ENCODE assay signal across 8 mouse cellular contexts in the genomic region with DNA sequence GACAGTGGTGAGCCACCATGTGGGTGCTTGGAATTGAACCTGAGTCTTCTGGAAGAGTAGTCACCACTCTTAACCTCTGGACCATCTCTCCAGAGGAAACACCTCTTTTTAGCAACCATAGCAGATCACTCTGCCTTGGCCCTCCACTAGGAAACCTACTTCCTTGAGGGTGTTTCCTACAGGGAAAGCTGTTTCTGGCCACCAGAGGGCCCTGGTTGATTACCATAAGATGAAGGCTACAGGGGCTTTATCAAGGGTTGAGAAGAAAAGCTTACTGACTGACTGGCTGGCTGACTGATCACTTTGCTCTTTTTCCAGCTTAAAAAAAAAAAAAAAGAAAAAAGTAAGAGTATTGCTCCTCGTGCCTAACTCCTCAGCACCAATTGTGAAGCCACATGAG. TPM values are rescaled to one million over a fixed set of nuclear protein-coding genes. Genes with fewer than 3 reads are reported as not detected.
DNase-seq lines count a peak whose midpoint lies in the region; ATAC-seq and TF ChIP-seq lines count a peak whose summit lies in the region.

No protein-coding gene starts in this region.

- H3K4me1 ChIP-seq in ES-E14 (ENCODE audit: control insufficient read depth in 2 of 2, insufficient read depth in 2 of 2, low read length in 2 of 2, poor library complexity in 1 of 2): no peaks in the 10 kb centered on the region
- H3K4me1 ChIP-seq in forebrain, embryonic 12.5 days: 0 out of 2 replicates have a peak, but pooled peaks cover 3% of the 10 kb centered on the region
- no peaks in the 10 kb centered on the region for H3K4me1 ChIP-seq in lung, adult 2 months (ENCODE audit: control insufficient read depth, insufficient read depth, low read length)

- 0 out of 2 replicates have a peak, but pooled peaks have one; percentile 63 for ATAC-seq in forebrain, embryonic 12.5 days (ENCODE audit: low FRiP score)

- H3K27me3 ChIP-seq in forebrain, embryonic 12.5 days: no peaks in the 10 kb centered on the region

- TF ChIP-seq POLR2A in brain, embryonic 14.5 days (IDR thresholded peaks at IDR 0.05; ENCODE audit: borderline replicate concordance, extremely low read depth, insufficient read depth, insufficient read length, poor library complexity, severe bottlenecking): no peak
- no peak for TF ChIP-seq POLR2A in lung, adult 2 months (IDR thresholded peaks at IDR 0.05; ENCODE audit: borderline replicate concordance, extremely low read depth, low read depth, low read length)

- TF ChIP-seq CTCF in brain, embryonic 14.5 days (IDR thresholded peaks at IDR 0.05; ENCODE audit: borderline replicate concordance, extremely low read depth, insufficient read depth, insufficient read length): peak; percentile 78; the same call in 1 of the 2 replicates
- peak; percentile 34; the same call in 1 of the 2 replicates for TF ChIP-seq CTCF in lung, adult 2 months (IDR thresholded peaks at IDR 0.05; ENCODE audit: insufficient read depth, low read length)

- H3K4me3 ChIP-seq in ES-E14 (ENCODE audit: insufficient read depth in 1 of 2, low read depth in 1 of 2, low read length in 2 of 2, poor library complexity in 1 of 2, severe bottlenecking in 1 of 2): no peak overlapping the region
- no peak overlapping the region for H3K4me3 ChIP-seq in forebrain, embryonic 12.5 days (replicated peaks)
- H3K4me3 ChIP-seq in lung, adult 2 months (replicated peaks; ENCODE audit: extremely low read depth, low read depth, low read length): no peak overlapping the region

- intact Hi-C loops in heart, postnatal 14 days (cut with DNase I): loop anchor here (2.0 to 10.0 kb wide), 8 partner anchors 25 to 329 kb away; a partner anchor contains a TSS

- no peak overlapping the region for H3K4me2 ChIP-seq in forebrain, embryonic 12.5 days

- in situ Hi-C loops in ES-E14 (cut with MboI; ENCODE audit: low sequenced_read_pairs in 2 of 2, unreplicated experiment in 2 of 2): no loop called here

- no peaks in the 10 kb centered on the region for H3K9me3 ChIP-seq in ES-E14 (ENCODE audit: control insufficient read depth, insufficient read depth, low read depth, low read length)
- H3K9me3 ChIP-seq in forebrain, embryonic 12.5 days: no peaks in the 10 kb centered on the region

- H3K9ac ChIP-seq in ES-E14 (ENCODE audit: insufficient read depth, low read depth, low read length, poor library complexity, severe bottlenecking): no peak overlapping the region
- H3K9ac ChIP-seq in forebrain, embryonic 12.5 days: no peak overlapping the region

- no peaks in the 10 kb centered on the region for H3K36me3 ChIP-seq in ES-E14 (ENCODE audit: control insufficient read depth, insufficient read depth, low read length, poor library complexity, severe bottlenecking)
- no peaks in the 10 kb centered on the region for H3K36me3 ChIP-seq in forebrain, embryonic 12.5 days (replicated peaks)

- 0% methylated on average over 1 of the region's 1 CpGs for WGBS in forebrain, embryonic 12.5 days
- WGBS in lung, adult 2 months: 11% methylated on average over 1 of the region's 1 CpGs

- DNase-seq in ES-E14 (ENCODE audit: low read depth, low spot score): peak; percentile 47
- DNase-seq in brain, embryonic 14.5 days (ENCODE audit: low read depth): peak; percentile 92
- peak; percentile 80 to 87 for DNase-seq in heart, postnatal 14 days
- peak; percentile 86 to 90 for DNase-seq in kidney, postnatal 36 days
- peak; percentile 46 for DNase-seq in lung, adult 2 months
- DNase-seq in retina, adult 2 months (ENCODE audit: low read depth, low spot score): peak; percentile 15
- DNase-seq in thymus, postnatal 25 days: peak; percentile 82

- H3K27ac ChIP-seq in ES-E14 (ENCODE audit: insufficient read depth, low read depth, low read length, poor library complexity, severe bottlenecking): no peak overlapping the region
- no peak overlapping the region for H3K27ac ChIP-seq in forebrain, embryonic 12.5 days

TF ChIP-seq in ES-E14, 5 proteins besides CTCF, POLR2A, EP300 and RAD21:
- TF ChIP-seq MAFK (IDR thresholded peaks at IDR 0.05; ENCODE audit: insufficient read depth, low read depth, low read length) (no peak), ZC3H11A (IDR thresholded peaks at IDR 0.05; ENCODE audit: borderline replicate concordance, low read depth, low read length) (peak; percentile 55; the same call in 1 of the 2 replicates), ZNF384 (IDR thresholded peaks at IDR 0.05; ENCODE audit: low read depth, low read length) (no peak), CHD2 (IDR thresholded peaks at IDR 0.05; ENCODE audit: low read depth, low read length) (no peak), HCFC1 (IDR thresholded peaks at IDR 0.05; ENCODE audit: borderline replicate concordance, insufficient read depth, low read length) (no peak)

RNA-seq across cellular contexts. Expression of a gene that starts 34.6 kb away (rescaled TPM):
- total RNA-seq in ES-E14 (2012; rRNA removed): 0.22 and 0.48 TPM in 2 replicates
- 1.4 and 4.7 TPM in 2 replicates for polyA plus RNA-seq in brain, embryonic 14.5 days (2012; rRNA removed)
- polyA plus RNA-seq in forebrain, embryonic 12.5 days (2016; fragmentation: Nextera tagmentation; extraction: Ambion mirVana): 0.22 and 0.38 TPM in 2 replicates
- total RNA-seq in heart, postnatal 14 days (2021): not detected
- polyA plus RNA-seq in lung, adult 2 months (2012; rRNA removed): 0.07 and 0.14 TPM in 2 replicates

RNA-seq across cellular contexts. Expression of a gene that starts 35.0 kb away (rescaled TPM):
- total RNA-seq in ES-E14 (2012; rRNA removed): not detected in 2 replicates
- 0.22 and 0.25 TPM in 2 replicates for polyA plus RNA-seq in brain, embryonic 14.5 days (2012; rRNA removed)
- polyA plus RNA-seq in forebrain, embryonic 12.5 days (2016; fragmentation: Nextera tagmentation; extraction: Ambion mirVana): not detected in 2 replicates
- total RNA-seq in heart, postnatal 14 days (2021): under 1 TPM; 0.32 to 0.36 TPM
- 0.14 and 0.24 TPM in 2 replicates for polyA plus RNA-seq in lung, adult 2 months (2012; rRNA removed)

Comparison
In these comparisons a context has a peak if more than half of its experiments do, and no peak if none do; other contexts are left out.
1. DNase-seq: peak in every context shown above with its lines; median percentile 92 in brain, embryonic 14.5 days; 88 in kidney, postnatal 36 days; 84 in heart, postnatal 14 days; 82 in thymus, postnatal 25 days; 47 in ES-E14; 46 in lung, adult 2 months; 15 in retina, adult 2 months.